Mouse (Mus musculus) testis, adult 2 months (tissue): ENCODE measurements around the gene Ap1m2.

Source experiments
- CTCF ChIP-seq: fragments of 200-500 bp; IDR thresholded peaks from 2 replicates; pipeline ENCODE4 v1.5.1; 2012; ENCODE audit warnings: low read depth, mild to moderate bottlenecking, inconsistent platforms, low read length, moderate library complexity; ENCODE audit not compliant: control insufficient read depth, insufficient read depth, insufficient replicate concordance
- POLR2A ChIP-seq: fragments of 200-500 bp; IDR thresholded peaks from 2 replicates; pipeline ENCODE4 v1.6.1; 2012; ENCODE audit warnings: low read depth, mild to moderate bottlenecking, inconsistent platforms, low read length, moderate library complexity; ENCODE audit not compliant: control insufficient read depth

DNA sequence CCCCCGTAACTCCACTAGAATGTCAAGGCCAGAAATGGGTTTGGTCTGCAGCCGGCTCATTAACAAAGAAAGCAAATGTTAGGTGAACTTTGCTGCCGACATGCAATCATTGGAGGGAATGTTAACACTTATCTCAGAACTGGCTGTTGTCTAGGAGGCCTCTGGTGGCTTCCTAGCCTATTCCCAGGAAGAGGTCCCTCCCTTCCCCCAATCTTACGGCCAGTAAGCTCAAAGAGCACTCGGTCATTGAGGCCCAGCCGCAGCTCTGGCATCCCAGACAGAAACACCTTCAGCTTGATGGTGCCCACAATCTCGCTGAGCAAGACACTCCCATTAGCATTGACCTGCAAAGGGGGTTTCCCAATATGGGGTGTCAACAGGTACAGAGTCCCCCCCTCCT lies 7.1 kb downstream of the Ap1m2 start:
- TF ChIP-seq POLR2A = no peak
- no peak for TF ChIP-seq CTCF
